Mouse (Mus musculus) cerebellum, postnatal 4 days (tissue): ENCODE measurements at regions not wholly inside any gene's neighbourhood (a gene's known extent, or its start where the extent isn't known, plus 50 kb on each side); places are given as distances from the start of the nearest gene placed in this dataset.

Source experiments
- DNase-seq, 2 experiments: peaks; one replicate each; pipeline ENCODE4 v3.0.0; 2022; ENCODE audit warnings: low spot score in 2 of 2, mixed read lengths in 1 of 2

DNA sequence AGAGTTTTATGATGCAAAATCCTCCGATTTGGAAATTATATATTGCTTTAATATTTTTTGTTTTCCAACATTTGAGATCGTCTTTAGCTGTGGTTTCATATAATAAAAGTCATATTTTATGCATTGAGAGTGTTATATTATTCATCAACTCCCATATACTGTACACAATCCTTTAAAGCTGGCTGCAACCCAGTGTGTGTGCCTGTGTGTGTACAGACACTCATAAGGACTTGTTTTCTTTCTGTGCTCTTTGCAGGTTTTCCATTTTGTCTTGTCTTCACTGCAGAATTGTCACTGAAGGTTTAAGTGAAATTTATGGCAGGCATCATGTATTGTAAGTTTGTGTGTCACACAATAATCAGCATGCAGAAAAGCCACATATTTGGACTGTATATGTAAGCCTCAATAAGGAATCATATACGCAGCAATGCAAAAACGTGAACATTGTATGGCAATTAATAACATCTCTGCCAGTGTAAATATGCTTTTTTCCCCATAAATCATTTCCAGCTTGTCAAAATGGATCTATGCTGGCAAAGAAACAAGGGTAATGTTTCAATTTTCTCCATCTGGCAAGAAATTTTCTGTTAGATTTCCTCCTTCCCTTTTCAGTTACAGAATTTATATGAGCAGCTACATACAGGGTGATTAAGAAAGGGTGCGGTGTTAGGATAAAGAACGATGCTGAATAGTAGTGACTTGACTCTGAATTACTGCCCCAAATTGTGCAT, 342.4 kb upstream of the Pkn2 start:
- DNase-seq, result no peak

- DNase-seq, result no peak
Measured at GRCm38 (mm10) chr3:143193263-143193970, 311.6 kb upstream of the Pkn2 start.

GRCm38 (mm10) chr3:143188931-143189330, 307.1 kb upstream of the Pkn2 start:
- no peak for DNase-seq

DNA sequence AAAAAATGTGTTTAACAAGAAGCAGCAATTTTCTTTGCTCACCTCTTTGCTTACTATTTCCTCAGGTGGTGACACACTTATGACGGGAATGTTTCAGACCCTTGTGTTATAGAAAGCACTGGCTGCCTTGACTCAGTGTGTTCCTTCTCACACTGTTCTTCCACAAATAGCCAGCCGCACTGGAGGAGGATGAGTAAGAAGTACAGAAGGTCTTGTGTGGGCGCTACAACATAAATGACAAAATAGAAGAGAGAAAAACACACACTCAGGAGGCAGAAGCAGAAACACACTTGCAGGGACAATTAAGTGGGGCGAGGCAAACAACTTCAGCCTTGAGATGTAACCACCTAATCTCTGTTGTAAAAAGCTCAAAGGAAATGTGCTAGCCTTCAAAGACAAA, 292.2 kb upstream of the Pkn2 start:
- no peak for DNase-seq

- no peak for DNase-seq
Measured at GRCm38 (mm10) chr3:143162444-143162843, 280.6 kb upstream of the Pkn2 start.

- no peak for DNase-seq
Measured at GRCm38 (mm10) chr3:143161993-143162392, 280.2 kb upstream of the Pkn2 start.

DNA sequence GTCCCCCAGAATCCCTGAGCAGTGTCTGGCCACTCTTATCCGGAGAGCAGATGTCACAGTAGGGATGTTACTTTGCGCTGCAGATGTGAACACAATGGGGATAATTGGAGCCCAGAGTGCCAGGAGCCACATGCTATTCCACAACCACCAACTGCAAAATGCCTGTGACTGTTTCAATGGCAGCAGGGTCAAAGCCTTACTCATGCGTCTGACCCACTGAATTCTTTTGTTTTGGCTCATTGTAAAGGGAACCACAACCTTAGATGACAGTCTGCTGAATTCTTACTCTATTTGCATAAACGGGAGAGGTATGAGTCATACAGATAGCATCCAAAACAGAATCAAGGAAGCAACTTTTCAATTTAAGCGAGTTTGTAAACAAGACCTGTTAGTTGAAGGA, 276.8 kb upstream of the Pkn2 start:
- DNase-seq, result no peak

DNA sequence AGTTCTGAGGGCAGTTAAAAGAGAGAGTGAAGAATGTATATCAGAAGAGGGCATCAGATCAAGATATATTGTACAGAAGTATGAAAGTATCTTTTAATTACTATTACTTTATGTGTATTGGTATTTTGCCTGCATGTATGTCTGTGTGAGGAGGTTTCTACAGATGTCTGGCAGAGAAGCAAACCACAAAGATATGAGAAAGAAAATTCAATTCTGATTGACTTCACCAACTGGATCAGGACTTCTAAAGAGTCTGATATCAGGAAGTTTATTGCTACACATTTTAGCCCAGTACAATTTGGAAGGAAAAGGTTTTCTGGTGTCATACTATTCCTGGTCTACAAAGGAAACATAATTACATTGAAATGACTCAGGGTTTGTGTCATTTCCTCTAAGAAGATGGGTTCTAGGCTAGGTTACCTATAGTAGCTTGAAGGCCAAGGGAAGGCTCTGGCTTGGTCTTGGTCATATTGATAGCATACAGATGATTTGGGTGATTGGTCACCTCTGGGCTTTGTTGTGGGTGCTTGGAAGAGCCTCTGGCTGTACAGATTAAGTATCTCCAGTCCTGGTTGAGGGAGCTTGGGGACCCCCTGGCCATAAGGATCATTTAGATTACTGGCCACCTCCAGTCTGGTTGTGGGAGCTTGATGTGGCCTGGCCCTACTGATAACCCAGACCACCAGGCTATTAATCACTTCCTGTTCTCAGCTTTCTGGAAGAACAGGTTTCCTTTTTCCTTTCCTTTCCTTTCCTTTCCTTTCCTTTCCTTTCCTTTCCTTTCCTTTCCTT, 275.1 kb upstream of the Pkn2 start:
- DNase-seq, result no peak

DNA sequence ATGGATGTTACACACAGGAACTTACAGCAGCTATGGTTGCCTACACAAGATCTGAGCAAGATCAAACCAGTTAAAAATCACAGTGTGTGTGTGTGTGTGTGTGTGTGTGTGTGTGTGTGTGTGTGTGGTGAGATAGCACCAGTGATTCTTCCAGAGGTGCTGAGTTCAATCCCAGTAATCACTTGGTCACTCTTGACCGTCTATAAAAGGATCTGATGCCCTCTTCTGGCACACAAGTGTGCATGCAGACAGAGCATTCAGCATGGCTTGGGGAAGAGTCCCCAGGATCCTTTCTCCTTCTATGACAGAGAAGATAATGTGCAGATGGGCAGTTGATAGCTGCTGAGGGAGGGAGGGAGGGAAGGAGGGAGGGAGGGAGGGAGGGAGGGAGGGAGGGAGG, 274.4 kb upstream of the Pkn2 start:
- no peak for DNase-seq

DNA sequence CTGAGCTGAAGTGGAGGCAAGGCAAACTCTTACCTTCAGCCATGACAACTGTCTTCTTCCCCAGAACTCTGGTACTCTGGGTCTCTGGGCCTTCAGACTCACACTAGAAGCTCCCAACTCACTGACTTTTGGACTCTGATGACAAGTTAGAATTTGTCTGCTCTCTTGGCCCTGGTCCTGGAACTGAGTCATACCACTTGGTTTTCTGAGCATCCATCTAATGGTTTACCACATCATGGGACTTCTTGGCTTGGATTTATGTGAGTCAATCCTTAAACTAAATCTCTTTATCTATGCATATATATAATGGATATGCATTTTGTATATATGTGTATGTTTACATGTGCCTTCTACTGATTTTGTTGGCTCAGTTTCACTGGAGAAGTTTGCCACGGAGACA, 273.8 kb upstream of the Pkn2 start:
- no peak for DNase-seq

- no peak for DNase-seq
Measured at GRCm38 (mm10) chr3:143147471-143147870, 265.7 kb upstream of the Pkn2 start.

GRCm38 (mm10) chr3:143138952-143139351, 257.1 kb upstream of the Pkn2 start:
- no peak for DNase-seq

GRCm38 (mm10) chr3:143134528-143134927, 252.7 kb upstream of the Pkn2 start:
- no peak for DNase-seq

GRCm38 (mm10) chr3:143107733-143108291, 226.0 kb upstream of the Pkn2 start:
- no peak for DNase-seq

DNA sequence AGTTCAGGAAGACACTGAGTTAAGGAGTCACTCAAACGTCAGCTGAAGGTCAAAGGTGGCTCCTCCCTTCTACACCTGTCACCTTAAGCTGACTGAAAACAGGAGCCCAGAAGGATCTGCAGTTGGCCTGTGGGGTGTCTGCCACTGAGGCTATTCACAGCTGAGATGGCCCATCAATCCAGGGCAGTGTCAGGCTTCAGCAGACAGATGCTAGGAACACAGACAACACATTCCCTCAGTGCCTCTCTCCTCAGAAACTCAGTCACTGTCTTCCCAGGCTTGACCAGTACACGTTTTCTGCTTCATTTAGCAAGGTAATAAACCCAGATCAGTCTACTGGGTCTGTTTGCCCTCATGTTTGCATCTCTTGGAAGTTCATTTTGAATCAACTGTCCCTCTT, 222.9 kb upstream of the Pkn2 start:
- no peak for DNase-seq

DNA sequence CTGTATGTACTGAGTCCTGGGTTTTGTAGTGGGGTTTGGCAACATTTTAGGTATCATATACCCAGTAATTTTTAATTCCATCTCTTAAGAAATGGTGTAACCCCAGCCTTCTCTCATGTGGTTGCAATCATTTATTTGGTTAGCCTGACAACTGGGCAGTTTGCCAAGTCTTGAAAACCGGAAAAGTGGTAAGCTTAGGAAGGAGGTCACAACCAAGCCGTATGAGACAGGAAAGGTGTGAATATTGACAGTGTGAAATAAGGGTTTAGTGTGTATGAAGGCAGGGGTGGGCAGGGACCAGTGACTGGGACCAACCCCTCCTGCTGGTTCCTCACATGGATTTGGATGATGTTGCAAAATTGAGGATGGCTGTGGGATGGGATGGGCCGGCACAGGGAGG, 221.5 kb upstream of the Pkn2 start:
- peak in 1 of 2 experiments; percentile 15 for DNase-seq

GRCm38 (mm10) chr3:143100810-143101645, 219.2 kb upstream of the Pkn2 start:
- DNase-seq, result peak in 1 of 2 experiments; percentile 46

GRCm38 (mm10) chr3:143100203-143100602, 218.4 kb upstream of the Pkn2 start:
- no peak for DNase-seq

- no peak for DNase-seq
Measured at GRCm38 (mm10) chr3:143092206-143092605, 210.4 kb upstream of the Pkn2 start.

GRCm38 (mm10) chr3:143090886-143091285, 209.1 kb upstream of the Pkn2 start:
- DNase-seq, result no peak

DNA sequence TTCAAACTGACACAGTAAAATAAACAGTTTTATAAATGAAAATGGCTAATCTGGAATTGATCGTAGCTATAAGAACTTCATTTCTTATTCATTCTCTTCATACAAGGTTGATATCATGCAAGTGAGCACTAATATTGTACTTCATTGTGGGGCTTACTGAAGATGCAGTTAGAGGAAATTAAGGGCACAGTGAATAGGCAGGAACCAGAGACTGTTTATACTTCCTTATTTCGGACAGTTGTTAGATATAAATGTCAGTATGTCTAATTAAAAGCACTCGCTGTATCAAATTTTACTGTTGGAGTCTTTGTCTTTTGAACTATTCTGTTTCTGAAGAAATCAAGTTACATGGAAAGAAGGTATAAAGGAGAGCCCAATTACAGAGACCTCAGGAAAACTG, 208.5 kb upstream of the Pkn2 start:
- DNase-seq, result no peak
